ENCODE assay signal across 16 mouse cellular contexts in genomic region chr7:58730831-58731230, GRCm38 (mm10).
DNase-seq lines count a peak whose midpoint lies in the region; ATAC-seq lines count a peak whose summit lies in the region.
"Had no signal": no experiment of that assay in that cellular context is flagged by ENCODE, and none has a peak within 500 bp of the region (broad histone marks: within the 10 kb centered on the region; RNA-seq: fewer than 3 reads in every experiment).

No protein-coding gene starts in this region.

- no peak for DNase-seq in heart, postnatal 4 days
- DNase-seq in CD4-positive, CD25-positive, alpha-beta regulatory T cell, adult 2 months (ENCODE audit: low read depth, low spot score), result peak; percentile 22
- DNase-seq in kidney, postnatal 14 days, result no peak
- no peak for DNase-seq in ovary, postnatal 10 days (ENCODE audit: low spot score)
- DNase-seq: gastrocnemius, postnatal 36 days; kidney, postnatal 25 days; retina, postnatal 1 day had no signal

- peak overlapping the region; percentile 24; the same call in 1 of the 2 replicates for H3K27ac ChIP-seq in heart, embryonic 15.5 days
- no peak overlapping the region for H3K27ac ChIP-seq in forebrain, embryonic 15.5 days (replicated peaks)
- H3K27ac ChIP-seq: hindbrain, embryonic 12.5 days; liver, embryonic 15.5 days; stomach, embryonic 15.5 days had no signal

- no peaks in the 10 kb centered on the region for H3K27me3 ChIP-seq in heart, embryonic 15.5 days
- H3K27me3 ChIP-seq in forebrain, embryonic 15.5 days, result no peaks in the 10 kb centered on the region
- H3K27me3 ChIP-seq: heart, embryonic 13.5 days; hindbrain, embryonic 12.5 days; liver, embryonic 15.5 days; stomach, embryonic 15.5 days had no signal

- no peak for ATAC-seq in heart, embryonic 15.5 days (replicated peaks; ENCODE audit: insufficient number of reproducible peaks, insufficient read depth, low FRiP score, low read depth)
- peak; percentile 23 for ATAC-seq in inflammation-experienced regulatory T-cells, adult 6 months
- ATAC-seq in megakaryocyte progenitor cell, adult 5-6 weeks (replicated peaks; ENCODE audit: poor library complexity), result peak; percentile 82
- no peak for ATAC-seq in forebrain, embryonic 15.5 days (replicated peaks)
- ATAC-seq: intestine, embryonic 16.5 days had no signal

- no peak overlapping the region for H3K9ac ChIP-seq in heart, embryonic 15.5 days
- no peak overlapping the region for H3K9ac ChIP-seq in forebrain, embryonic 15.5 days (replicated peaks)
- H3K9ac ChIP-seq: heart, embryonic 13.5 days; hindbrain, embryonic 12.5 days; liver, embryonic 15.5 days; stomach, embryonic 15.5 days had no signal

- no peak overlapping the region for H3K4me2 ChIP-seq in heart, embryonic 15.5 days
- no peak overlapping the region for H3K4me2 ChIP-seq in forebrain, embryonic 15.5 days (replicated peaks)
- H3K4me2 ChIP-seq: hindbrain, embryonic 12.5 days; liver, embryonic 15.5 days; stomach, embryonic 15.5 days had no signal

- no peak overlapping the region for H3K4me3 ChIP-seq in heart, embryonic 15.5 days
- H3K4me3 ChIP-seq in forebrain, embryonic 15.5 days, result no peak overlapping the region
- H3K4me3 ChIP-seq: heart, embryonic 13.5 days; hindbrain, embryonic 12.5 days; liver, embryonic 15.5 days; stomach, embryonic 15.5 days had no signal

- no peaks in the 10 kb centered on the region for H3K36me3 ChIP-seq in heart, embryonic 15.5 days
- no peaks in the 10 kb centered on the region for H3K36me3 ChIP-seq in forebrain, embryonic 15.5 days
- H3K36me3 ChIP-seq: heart, embryonic 13.5 days; hindbrain, embryonic 12.5 days; liver, embryonic 15.5 days; stomach, embryonic 15.5 days had no signal

- H3K9me3 ChIP-seq in heart, embryonic 15.5 days (replicated peaks), result no peaks in the 10 kb centered on the region
- no peaks in the 10 kb centered on the region for H3K9me3 ChIP-seq in forebrain, embryonic 15.5 days
- H3K9me3 ChIP-seq: heart, embryonic 13.5 days; hindbrain, embryonic 12.5 days; liver, embryonic 15.5 days; stomach, embryonic 15.5 days had no signal

- 50% methylated on average over 1 of the region's 1 CpGs for WGBS in heart, embryonic 15.5 days
- 84% methylated on average over 1 of the region's 1 CpGs for WGBS in forebrain, embryonic 15.5 days

- H3K4me1 ChIP-seq in heart, embryonic 15.5 days (replicated peaks), result peaks cover 36% of the 10 kb centered on the region
- peaks cover 5% of the 10 kb centered on the region; the same call in 1 of the 2 replicates for H3K4me1 ChIP-seq in forebrain, embryonic 15.5 days

Comparison
In these comparisons a context has a peak if more than half of its experiments do, and no peak if none do; other contexts are left out.
1. ATAC-seq: peak in inflammation-experienced regulatory T-cells, adult 6 months (single experiment) and megakaryocyte progenitor cell, adult 5-6 weeks (single experiment); none in heart, embryonic 15.5 days (single experiment) and forebrain, embryonic 15.5 days (single experiment).